18 mouse cellular contexts compared by ENCODE assay signal in the genomic region with DNA sequence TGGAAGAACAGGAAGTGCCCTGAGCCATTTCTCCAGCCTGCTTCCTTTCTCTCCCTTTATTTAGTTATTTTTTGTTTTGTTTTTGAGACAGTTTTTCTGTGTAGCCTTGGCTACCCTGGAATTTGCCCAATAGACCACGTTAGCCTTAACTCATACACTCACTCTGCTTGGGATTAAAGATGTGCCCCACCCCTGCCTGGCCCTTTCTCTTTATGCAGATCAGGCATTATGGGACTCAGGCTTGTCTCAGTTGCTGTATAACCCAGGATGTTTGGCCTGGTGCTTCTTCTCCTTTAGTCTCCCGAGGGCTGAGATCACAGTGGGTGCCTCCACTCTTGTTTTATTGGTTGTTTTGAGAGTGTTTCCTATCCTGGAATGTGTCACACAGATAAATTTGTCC. TPM values are rescaled to one million over a fixed set of nuclear protein-coding genes. Genes with fewer than 3 reads are reported as not detected.
DNase-seq lines count a peak whose midpoint lies in the region; ATAC-seq and TF ChIP-seq lines count a peak whose summit lies in the region.
"Had no signal": no experiment of that assay in that cellular context is flagged by ENCODE, and none has a peak within 500 bp of the region (broad histone marks: within the 10 kb centered on the region; RNA-seq: fewer than 3 reads in every experiment).

No protein-coding gene starts in this region.

- no peaks in the 10 kb centered on the region for H3K79me2 ChIP-seq in heart, adult 2 months (replicated peaks; ENCODE audit: control insufficient read depth, insufficient read depth, low read length)
- no peaks in the 10 kb centered on the region for H3K79me2 ChIP-seq in macrophage (ENCODE audit: inconsistent target)

- ATAC-seq in liver, embryonic 12.5 days: no peak
- no peak for ATAC-seq in megakaryocyte, adult 5-6 weeks (ENCODE audit: poor library complexity, severe bottlenecking)
- ATAC-seq: inflammation-experienced regulatory T-cells, adult 6 months had no signal

- no peaks in the 10 kb centered on the region for H3K27me3 ChIP-seq in heart, adult 2 months (ENCODE audit: control insufficient read depth, insufficient read depth, low read length)
- no peaks in the 10 kb centered on the region for H3K27me3 ChIP-seq in liver, embryonic 12.5 days (replicated peaks)
- H3K27me3 ChIP-seq in embryonic facial prominence, embryonic 10.5 days (replicated peaks; ENCODE audit: low read depth, poor library complexity, severe bottlenecking): no peaks in the 10 kb centered on the region
- H3K27me3 ChIP-seq: embryonic facial prominence, embryonic 13.5 days had no signal

- no peak overlapping the region for H3K4me3 ChIP-seq in heart, adult 2 months
- no peak overlapping the region for H3K4me3 ChIP-seq in liver, embryonic 12.5 days
- no peak overlapping the region for H3K4me3 ChIP-seq in embryonic facial prominence, embryonic 10.5 days
- no peak overlapping the region for H3K4me3 ChIP-seq in macrophage (ENCODE audit: inconsistent target)
- H3K4me3 ChIP-seq: embryonic facial prominence, embryonic 13.5 days; hindbrain, embryonic 10.5 days had no signal

- H3K4me1 ChIP-seq in heart, adult 2 months (ENCODE audit: control insufficient read depth, insufficient read depth, low read length): peaks cover 11% of the 10 kb centered on the region
- peaks cover 53% of the 10 kb centered on the region for H3K4me1 ChIP-seq in liver, embryonic 12.5 days
- peaks cover 34% of the 10 kb centered on the region for H3K4me1 ChIP-seq in embryonic facial prominence, embryonic 10.5 days

- H3K4me2 ChIP-seq in liver, embryonic 12.5 days: no peak overlapping the region
- H3K4me2 ChIP-seq: embryonic facial prominence, embryonic 13.5 days had no signal

- H3K36me3 ChIP-seq in heart, adult 2 months (ENCODE audit: control insufficient read depth, insufficient read depth, low read length): peaks cover 6% of the 10 kb centered on the region; the same call in 1 of the 2 replicates
- no peaks in the 10 kb centered on the region for H3K36me3 ChIP-seq in liver, embryonic 12.5 days
- no peaks in the 10 kb centered on the region for H3K36me3 ChIP-seq in embryonic facial prominence, embryonic 10.5 days (replicated peaks)
- no peaks in the 10 kb centered on the region for H3K36me3 ChIP-seq in macrophage (ENCODE audit: inconsistent target)
- H3K36me3 ChIP-seq: embryonic facial prominence, embryonic 13.5 days; hindbrain, embryonic 10.5 days had no signal

- TF ChIP-seq CTCF in heart, adult 2 months (IDR thresholded peaks at IDR 0.05): no peak

- H3K27ac ChIP-seq in heart, adult 2 months: peak overlapping the region; percentile 79
- peak overlapping the region; percentile 81 for H3K27ac ChIP-seq in liver, embryonic 12.5 days
- H3K27ac ChIP-seq in embryonic facial prominence, embryonic 10.5 days (replicated peaks): 0 out of 2 replicates have a peak overlapping the region, but pooled peaks have one; percentile 25
- peak overlapping the region; percentile 88 for H3K27ac ChIP-seq in macrophage
- H3K27ac ChIP-seq: embryonic facial prominence, embryonic 13.5 days; hindbrain, embryonic 10.5 days had no signal

- no peaks in the 10 kb centered on the region for H3K9me3 ChIP-seq in liver, embryonic 12.5 days (replicated peaks)
- no peaks in the 10 kb centered on the region for H3K9me3 ChIP-seq in embryonic facial prominence, embryonic 10.5 days
- H3K9me3 ChIP-seq: embryonic facial prominence, embryonic 13.5 days; hindbrain, embryonic 10.5 days had no signal

- intact Hi-C loops in heart, adult 2 months (cut with DNase I): no loop called here
- intact Hi-C loops in heart, postnatal 25 days (cut with DNase I): no loop called here

- H3K9ac ChIP-seq in heart, adult 2 months (ENCODE audit: low read depth, low read length): no peak overlapping the region
- no peak overlapping the region for H3K9ac ChIP-seq in liver, embryonic 12.5 days
- H3K9ac ChIP-seq: embryonic facial prominence, embryonic 13.5 days had no signal

- no peak for TF ChIP-seq EP300 in heart, adult 2 months (IDR thresholded peaks at IDR 0.05; ENCODE audit: insufficient read depth, low read depth, low read length)

- no peak for TF ChIP-seq POLR2A in heart, adult 2 months (IDR thresholded peaks at IDR 0.05; ENCODE audit: insufficient read depth, low read depth, low read length)

- WGBS in heart, adult 2 months: 18% methylated on average over 2 of the region's 2 CpGs
- WGBS in liver, embryonic 12.5 days (ENCODE audit: insufficient replicate concordance): 39% methylated on average over 2 of the region's 2 CpGs
- 59% methylated on average over 2 of the region's 2 CpGs for WGBS in embryonic facial prominence, embryonic 10.5 days
- 67% methylated on average over 2 of the region's 2 CpGs for WGBS in macrophage (ENCODE audit: missing documents)

- no peak for DNase-seq in heart, adult 2 months
- DNase-seq in heart, postnatal 25 days (ENCODE audit: low spot score): no peak
- no peak for DNase-seq in liver
- DNase-seq in embryonic facial prominence, embryonic 10.5 days (ENCODE audit: low spot score): no peak
- DNase-seq in frontal cortex, postnatal 36 days (ENCODE audit: low spot score in 2 of 2): no peak
- DNase-seq: adrenal gland, postnatal 14 days; cerebellum, postnatal 36 days; lung, postnatal 14 days; midbrain, embryonic 14.5 days; right cerebral cortex, postnatal 25 days had no signal

RNA-seq across cellular contexts. Expression of a gene that starts 13.4 kb away (rescaled TPM):
- total RNA-seq in heart, adult 2 months (2021): 10 to 100 TPM; 36.5 to 41.5 TPM
- 9.6 and 17.3 TPM in 2 replicates for polyA plus RNA-seq in heart, adult 2 months (2012; rRNA removed)
- total RNA-seq in heart, postnatal 25 days (2021): 10 to 100 TPM; 42.7 to 44.4 TPM
- polyA plus RNA-seq in liver, embryonic 12.5 days (2016; fragmentation: Nextera tagmentation; extraction: Ambion mirVana): 5.1 and 5.6 TPM in 2 replicates
- polyA plus RNA-seq in embryonic facial prominence, embryonic 10.5 days (2016; fragmentation: Nextera tagmentation; extraction: Ambion mirVana): 9.9 and 10.6 TPM in 2 replicates
- total RNA-seq in macrophage (2018; cell fraction: chromatin; rRNA removed): 10 to 100 TPM; 25.2 to 50.1 (median 38.2) TPM
- total RNA-seq in macrophage (2018; cell fraction: cytosol; rRNA removed): 10 to 100 TPM; 28.8 to 47.4 (median 37.9) TPM
- total RNA-seq in macrophage (2018; cell fraction: nucleus; rRNA removed): 10 to 100 TPM; 29.8 to 76.0 (median 40.8) TPM
- polyA plus RNA-seq in macrophage (2018): 19.8 to 22.7 TPM (median 22.6 TPM) in 3 replicates
- 68.3 and 71.8 TPM in 2 replicates for total RNA-seq in megakaryocyte, adult 5-6 weeks (2015)
- total RNA-seq in megakaryocyte, adult 5-6 weeks (2017): 64.1 and 72.2 TPM in 2 replicates

RNA-seq across cellular contexts. Expression of a gene that starts 25.5 kb away (rescaled TPM):
- not detected for total RNA-seq in heart, adult 2 months (2021)
- 0.06 TPM in 1 of 2 replicates, not detected in the other for polyA plus RNA-seq in heart, adult 2 months (2012; rRNA removed)
- total RNA-seq in heart, postnatal 25 days (2021): not detected
- 0.37 and 0.63 TPM in 2 replicates for polyA plus RNA-seq in liver, embryonic 12.5 days (2016; fragmentation: Nextera tagmentation; extraction: Ambion mirVana)
- polyA plus RNA-seq in embryonic facial prominence, embryonic 10.5 days (2016; fragmentation: Nextera tagmentation; extraction: Ambion mirVana): 1.4 and 1.7 TPM in 2 replicates
- total RNA-seq in macrophage (2018; cell fraction: chromatin; rRNA removed): not detected
- total RNA-seq in macrophage (2018; cell fraction: cytosol; rRNA removed): not detected
- total RNA-seq in macrophage (2018; cell fraction: nucleus; rRNA removed): not detected
- not detected in 3 replicates for polyA plus RNA-seq in macrophage (2018)
- not detected in 2 replicates for total RNA-seq in megakaryocyte, adult 5-6 weeks (2015)
- total RNA-seq in megakaryocyte, adult 5-6 weeks (2017): not detected in 2 replicates
- total RNA-seq: adrenal gland, postnatal 14 days had no signal
- polyA plus RNA-seq: inflammation-experienced regulatory T-cells, adult 6 months; large intestine, adult 2 months had no signal

RNA-seq across cellular contexts. Expression of a gene that starts 41.9 kb away (rescaled TPM):
- 10 to 100 TPM; 10.8 to 13.2 TPM for total RNA-seq in heart, adult 2 months (2021)
- polyA plus RNA-seq in heart, adult 2 months (2012; rRNA removed): 22.1 and 26.2 TPM in 2 replicates
- total RNA-seq in heart, postnatal 25 days (2021): 10 to 100 TPM; 10.2 to 11.2 TPM
- 69.7 and 74.7 TPM in 2 replicates for polyA plus RNA-seq in liver, embryonic 12.5 days (2016; fragmentation: Nextera tagmentation; extraction: Ambion mirVana)
- polyA plus RNA-seq in embryonic facial prominence, embryonic 10.5 days (2016; fragmentation: Nextera tagmentation; extraction: Ambion mirVana): 135 and 137 TPM in 2 replicates
- total RNA-seq in macrophage (2018; cell fraction: chromatin; rRNA removed): 10 to 100 TPM in 21 of 26 experiments, 1 to 10 TPM in 5; 4.7 to 41.4 (median 27.0) TPM
- 10 to 100 TPM in 25 of 26 experiments, 1 to 10 TPM in 1; 9.7 to 17.1 (median 12.3) TPM for total RNA-seq in macrophage (2018; cell fraction: cytosol; rRNA removed)
- total RNA-seq in macrophage (2018; cell fraction: nucleus; rRNA removed): 10 to 100 TPM in 17 of 26 experiments, 1 to 10 TPM in 9; 4.8 to 29.8 (median 16.8) TPM
- 10.7 to 28.2 TPM (median 18.0 TPM) in 3 replicates for polyA plus RNA-seq in macrophage (2018)
- total RNA-seq in megakaryocyte, adult 5-6 weeks (2015): 67.5 and 75.2 TPM in 2 replicates
- 64.3 and 100 TPM in 2 replicates for total RNA-seq in megakaryocyte, adult 5-6 weeks (2017)

RNA-seq across cellular contexts. Expression of a gene that starts 52.6 kb away (rescaled TPM):
- under 1 TPM; 0.36 to 0.60 TPM for total RNA-seq in heart, adult 2 months (2021)
- 0.31 and 0.44 TPM in 2 replicates for polyA plus RNA-seq in heart, adult 2 months (2012; rRNA removed)
- under 1 TPM; 0.68 to 0.84 TPM for total RNA-seq in heart, postnatal 25 days (2021)
- polyA plus RNA-seq in liver, embryonic 12.5 days (2016; fragmentation: Nextera tagmentation; extraction: Ambion mirVana): 0.12 and 0.31 TPM in 2 replicates
- polyA plus RNA-seq in embryonic facial prominence, embryonic 10.5 days (2016; fragmentation: Nextera tagmentation; extraction: Ambion mirVana): 0.09 and 0.20 TPM in 2 replicates
- 1 to 10 TPM in 1 of 26 experiments, under 1 TPM in 5, not detected in 20; 0.35 to 3.0 (median 0.71) TPM for total RNA-seq in macrophage (2018; cell fraction: chromatin; rRNA removed)
- total RNA-seq in macrophage (2018; cell fraction: cytosol; rRNA removed): under 1 TPM in 1 of 26 experiments, not detected in 25; 0.10 TPM
- 1 to 10 TPM in 1 of 26 experiments, under 1 TPM in 7, not detected in 18; 0.26 to 1.1 (median 0.40) TPM for total RNA-seq in macrophage (2018; cell fraction: nucleus; rRNA removed)
- polyA plus RNA-seq in macrophage (2018): 0.07 TPM in 1 of 3 replicates, not detected in the others
- total RNA-seq in megakaryocyte, adult 5-6 weeks (2015): not detected in 2 replicates
- not detected in 2 replicates for total RNA-seq in megakaryocyte, adult 5-6 weeks (2017)
- polyA plus RNA-seq: embryonic facial prominence, embryonic 13.5 days; inflammation-experienced regulatory T-cells, adult 6 months; limb, embryonic 11.5 days had no signal

Comparison
In these comparisons a context has a peak if more than half of its experiments do, and no peak if none do; other contexts are left out.
1. H3K27ac ChIP-seq: peak in every context shown above with its lines; median percentile 88 in macrophage; 81 in liver, embryonic 12.5 days; 79 in heart, adult 2 months; 25 in embryonic facial prominence, embryonic 10.5 days.